Mouse (Mus musculus) megakaryocyte, embryonic 14.5 days (primary cell): ENCODE measurements around the gene Fermt2.

Experiments
- FLI1 ChIP-seq: IDR thresholded peaks from 2 replicates; pipeline ENCODE4 v1.6.1; 2012; ENCODE audit warnings: low read length, inconsistent platforms, mixed read lengths
- GATA1 ChIP-seq: IDR thresholded peaks from 3 replicates; pipeline ENCODE4 v1.6.1; 2012; ENCODE audit warnings: mixed read lengths, low read length, inconsistent platforms, borderline replicate concordance

GRCm38 (mm10) chr14:45497116-45497515 is 32.8 kb downstream of the Fermt2 start:
- TF ChIP-seq GATA1 (no peak), FLI1 (no peak)
